Mouse (Mus musculus) G1E (cell line): ENCODE measurements around the gene Zeb2. TPM values are rescaled to one million over a fixed set of nuclear protein-coding genes. Genes with fewer than 3 reads are reported as not detected.

Source experiments
- ATAC-seq: 2 replicates; pipeline ENCODE4 v1.8.0; 2016; ENCODE audit warnings: mild to moderate bottlenecking; ENCODE audit not compliant: insufficient number of reproducible peaks, poor library complexity, low FRiP score, severe bottlenecking; ENCODE audit errors: extremely low read depth
- DNase-seq: peaks from one replicate; pipeline ENCODE4 v3.0.0; 2012; ENCODE audit warnings: low spot score
- H3K27me3 ChIP-seq: 2 replicates; pipeline ENCODE4 v1.6.1; 2012; ENCODE audit warnings: mild to moderate bottlenecking, low read length, inconsistent platforms; ENCODE audit not compliant: insufficient read depth
- H3K36me3 ChIP-seq: replicated peaks from 2 replicates; pipeline ENCODE3; 2012; ENCODE audit warnings: mild to moderate bottlenecking, inconsistent platforms
- H3K4me1 ChIP-seq: 2 replicates; pipeline ENCODE4 v1.6.1; 2012; ENCODE audit warnings: low read depth, low read length, inconsistent platforms, mixed read lengths; ENCODE audit not compliant: insufficient read depth
- H3K4me3 ChIP-seq: 2 replicates; pipeline ENCODE4 v1.5.1; 2012; ENCODE audit warnings: low read depth, mild to moderate bottlenecking, inconsistent platforms, low read length, moderate library complexity, mixed read lengths
- H3K9me3 ChIP-seq: replicated peaks from 2 replicates; pipeline ENCODE4 v1.6.1; 2012; ENCODE audit warnings: inconsistent platforms
- CTCF ChIP-seq: IDR thresholded peaks from 2 replicates; pipeline ENCODE4 v1.5.1; 2012; ENCODE audit warnings: low read depth, low read length, inconsistent platforms, mixed read lengths
- GATA1 ChIP-seq: IDR thresholded peaks from 2 replicates; pipeline ENCODE4 v1.6.1; 2012; ENCODE audit warnings: borderline replicate concordance, low read length, inconsistent platforms, mixed read lengths
- GATA2 ChIP-seq: IDR thresholded peaks from 2 replicates; pipeline ENCODE4 v1.6.1; 2012; ENCODE audit warnings: low read depth, low read length, inconsistent platforms, borderline replicate concordance
- POLR2AphosphoS5 ChIP-seq: IDR thresholded peaks from 2 replicates; pipeline ENCODE4 v1.6.1; 2012; ENCODE audit warnings: low read depth, low read length, inconsistent platforms; ENCODE audit not compliant: insufficient replicate concordance
- TAL1 ChIP-seq: conservative IDR thresholded peaks from 2 replicates; pipeline ENCODE4 v1.6.1; 2012; ENCODE audit warnings: low read depth, low read length, inconsistent platforms, mixed read lengths
- polyA plus RNA-seq: library from polyadenylated mRNA; stranded (reverse); fragments of >175 nt; gene quantifications from 2 replicates; pipeline ENCODE4 v1.2.3, GENCODE M21; 2012
- total RNA-seq, 2 experiments: library from RNA; stranded (forward) in 1 of 2; stranded (reverse) in 1 of 2; fragments of 200-1000 nt in 1 of 2; fragments of >200 nt in 1 of 2; fragmentation: Nextera tagmentation in 1 of 2; gene quantifications; 2 replicates each; pipeline ENCODE4 v1.2.3; 2014 to 2017

Zeb2 gene
- total and polyA plus RNA-seq, 3 experiments, result 5.6 to 216 (median 79.0) TPM

DNA sequence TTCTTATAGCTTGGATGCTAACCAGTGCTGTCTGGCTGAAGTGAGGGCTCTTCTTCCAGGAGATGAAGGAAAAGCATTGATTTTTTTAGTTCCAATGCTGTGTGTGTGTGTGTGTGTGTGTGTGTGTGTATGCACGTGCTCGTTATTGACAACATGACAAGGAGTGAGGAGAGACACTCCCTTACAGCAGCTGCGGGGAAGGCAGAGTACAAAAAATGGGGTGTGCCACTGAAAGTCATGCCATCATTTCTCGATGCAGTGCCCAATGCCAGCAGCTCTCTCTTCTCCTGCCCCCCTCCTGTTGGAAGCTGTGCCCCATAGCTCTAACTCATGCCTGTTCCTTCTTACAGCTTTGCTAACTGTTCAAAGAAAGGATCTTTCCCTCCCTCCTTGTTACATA is 56.4 kb downstream of the Zeb2 start:
- no peak for TF ChIP-seq GATA2
- no peak for TF ChIP-seq POLR2AphosphoS5
- no peak for TF ChIP-seq GATA1
- no peak for TF ChIP-seq CTCF
- no peak for TF ChIP-seq TAL1
- Histone ChIP-seq H3K4me1 (peaks cover 63% of the 10 kb centered on the region), H3K4me3 (no peak overlapping the region), H3K9me3 (no peaks in the 10 kb centered on the region), H3K27me3 (no peaks in the 10 kb centered on the region), H3K36me3 (peaks cover 53% of the 10 kb centered on the region)
- DNase-seq, result no peak
- no peak for ATAC-seq

DNA sequence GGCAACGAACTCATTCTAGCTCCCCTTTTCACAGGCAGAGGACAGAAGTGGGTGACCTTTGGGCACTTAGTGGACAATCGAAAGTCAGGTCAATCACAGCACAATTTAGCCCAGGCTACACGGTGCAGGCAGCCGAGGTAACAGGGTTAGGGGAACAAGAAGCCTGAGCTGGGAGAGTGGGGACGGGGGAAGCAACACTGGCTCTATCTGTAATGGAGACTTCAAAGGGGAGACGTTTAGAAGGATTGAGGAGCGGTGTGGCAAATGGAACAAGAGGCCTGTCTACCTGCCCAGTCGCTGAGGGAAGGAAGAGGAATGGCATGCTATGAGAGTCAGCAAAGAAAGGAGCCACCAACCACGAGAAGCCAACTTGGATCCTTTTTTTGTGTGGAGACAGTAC is 57.0 kb downstream of the Zeb2 start:
- H3K36me3 ChIP-seq, result peaks cover 47% of the 10 kb centered on the region
- no peaks in the 10 kb centered on the region for H3K9me3 ChIP-seq
- ATAC-seq, result no peak
- no peak for DNase-seq
- no peak for TF ChIP-seq POLR2AphosphoS5
- TF ChIP-seq GATA2, result no peak
- TF ChIP-seq CTCF, result no peak
- TF ChIP-seq TAL1, result no peak
- no peak for TF ChIP-seq GATA1
- H3K4me3 ChIP-seq, result no peak overlapping the region
- peaks cover 66% of the 10 kb centered on the region for H3K4me1 ChIP-seq
- no peaks in the 10 kb centered on the region for H3K27me3 ChIP-seq

DNA sequence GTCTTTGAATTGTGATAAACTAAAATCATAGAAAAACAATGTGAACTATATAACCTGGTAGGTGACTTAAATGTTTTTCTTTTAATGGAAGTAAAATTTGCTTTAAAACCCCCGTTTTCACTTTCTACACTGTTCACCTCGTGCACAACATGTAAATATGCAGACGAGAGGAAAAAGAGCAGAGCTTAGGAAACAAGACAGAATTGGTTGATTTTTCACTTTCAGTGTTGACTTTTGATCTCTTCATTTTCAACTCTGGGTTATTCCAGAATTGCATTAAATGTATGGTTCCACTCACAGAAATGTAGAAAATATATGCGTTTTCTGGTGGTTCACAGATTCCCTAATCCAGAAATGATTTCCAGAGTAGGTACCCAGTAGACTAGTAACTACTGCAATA is 57.6 kb downstream of the Zeb2 start:
- no peak for TF ChIP-seq GATA1
- no peak for TF ChIP-seq TAL1
- no peak for TF ChIP-seq CTCF
- TF ChIP-seq POLR2AphosphoS5, result no peak
- TF ChIP-seq GATA2, result no peak
- Histone ChIP-seq H3K9me3 (no peaks in the 10 kb centered on the region), H3K4me1 (peaks cover 70% of the 10 kb centered on the region), H3K4me3 (no peak overlapping the region), H3K36me3 (peaks cover 41% of the 10 kb centered on the region), H3K27me3 (no peaks in the 10 kb centered on the region)
- DNase-seq (no peak), ATAC-seq (no peak)

DNA sequence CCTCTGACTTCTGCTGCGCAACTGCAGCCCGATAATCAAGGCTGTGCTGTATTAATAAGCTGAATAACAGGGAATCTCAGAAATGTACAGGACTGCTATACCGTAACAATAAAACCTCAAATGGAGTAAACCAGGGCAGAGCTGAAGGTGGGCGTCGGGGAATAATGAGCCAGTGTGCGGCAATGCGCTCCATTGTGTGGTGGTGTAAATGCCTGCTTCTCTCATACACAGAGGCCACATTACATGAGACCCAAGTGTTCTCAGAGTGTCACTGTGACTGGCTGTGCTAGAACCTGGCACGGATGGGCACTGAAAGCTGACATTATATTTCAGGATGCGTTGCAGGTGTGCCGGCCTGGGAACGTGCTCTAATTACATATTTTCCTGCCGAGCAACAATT is 58.2 kb downstream of the Zeb2 start:
- no peak for TF ChIP-seq POLR2AphosphoS5
- TF ChIP-seq GATA2, result no peak
- TF ChIP-seq GATA1, result no peak
- no peak for TF ChIP-seq TAL1
- no peak for TF ChIP-seq CTCF
- H3K36me3 ChIP-seq, result peaks cover 43% of the 10 kb centered on the region
- H3K27me3 ChIP-seq, result no peaks in the 10 kb centered on the region

DNA sequence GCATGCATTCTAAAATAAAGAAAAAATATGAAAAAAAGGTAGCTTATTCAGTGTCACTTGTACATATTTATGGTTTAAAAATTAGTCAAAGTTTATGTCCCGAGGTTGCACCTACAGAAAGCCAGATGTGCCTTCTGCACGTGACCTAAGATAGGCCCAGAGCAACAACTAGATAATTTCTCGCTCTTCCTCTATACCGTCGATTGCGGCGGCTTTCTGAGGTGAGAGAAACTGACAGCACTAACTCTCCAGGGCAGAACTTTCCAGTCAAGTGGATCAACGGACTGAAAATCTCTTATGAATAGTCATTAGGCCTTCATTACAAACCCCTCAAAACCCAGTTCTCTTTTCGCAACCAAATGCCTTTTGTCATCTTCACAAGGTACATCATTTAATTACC is 59.0 kb downstream of the Zeb2 start:
- no peaks in the 10 kb centered on the region for H3K27me3 ChIP-seq
- H3K36me3 ChIP-seq, result peaks cover 36% of the 10 kb centered on the region
- H3K4me1 ChIP-seq, result peaks cover 79% of the 10 kb centered on the region
- H3K9me3 ChIP-seq, result no peaks in the 10 kb centered on the region
- TF ChIP-seq TAL1 (no peak), GATA1 (no peak), POLR2AphosphoS5 (no peak), CTCF (no peak), GATA2 (no peak)
- ATAC-seq (no peak), DNase-seq (no peak)
- H3K4me3 ChIP-seq, result no peak overlapping the region

More for the DNA sequence above, 58.2 kb downstream of the Zeb2 start:
- Histone ChIP-seq H3K9me3 (no peaks in the 10 kb centered on the region), H3K4me1 (peaks cover 75% of the 10 kb centered on the region), H3K4me3 (no peak overlapping the region)
- ATAC-seq (no peak), DNase-seq (no peak)

DNA sequence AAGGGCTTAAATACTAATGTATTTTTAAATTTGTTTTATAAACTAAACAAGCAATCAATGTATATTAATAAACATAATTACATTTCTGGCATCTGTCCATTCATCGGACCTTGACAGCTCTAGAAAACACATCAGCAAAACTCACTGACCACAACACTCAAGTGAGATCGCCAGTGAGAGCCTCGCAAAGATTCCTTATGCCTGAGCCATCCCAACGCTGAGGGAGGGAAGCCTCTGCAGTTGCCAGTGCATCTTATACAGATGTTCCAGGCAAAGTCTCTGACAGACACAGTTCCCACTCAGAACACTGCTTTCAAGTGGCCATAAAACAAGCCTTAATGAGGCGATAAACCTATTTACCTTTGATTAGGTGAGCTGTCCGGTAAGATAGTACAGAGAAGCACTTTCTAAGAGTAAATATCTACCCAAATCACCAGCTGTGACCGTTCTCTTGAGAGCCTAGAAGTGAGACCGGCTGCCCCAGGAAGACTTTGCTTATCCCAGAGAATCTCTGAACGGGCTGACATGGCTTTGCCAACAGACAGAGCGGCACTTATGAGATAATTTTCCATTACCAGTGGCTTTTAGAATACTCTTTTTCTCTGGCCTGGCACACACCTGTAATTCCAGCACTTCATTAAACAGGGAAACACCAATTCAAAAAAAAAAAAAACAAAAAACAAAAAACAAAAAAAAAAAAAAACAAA is 60.2 kb downstream of the Zeb2 start:
- no peaks in the 10 kb centered on the region for H3K27me3 ChIP-seq
- DNase-seq (no peak), ATAC-seq (no peak)
- H3K4me3 ChIP-seq, result peak overlapping the region; percentile 21; the same call in 1 of the 2 replicates
- peaks cover 86% of the 10 kb centered on the region for H3K4me1 ChIP-seq
- H3K9me3 ChIP-seq, result no peaks in the 10 kb centered on the region
- 0 out of 2 replicates have a peak, but pooled peaks have one; percentile 7 for TF ChIP-seq TAL1
- TF ChIP-seq GATA2, result no peak
- H3K36me3 ChIP-seq, result peaks cover 36% of the 10 kb centered on the region
